Comparison of ENCODE assay signal across 8 mouse cellular contexts in genomic region chr8:70797081-70798070, GRCm38 (mm10). TPM values are rescaled to one million over a fixed set of nuclear protein-coding genes. Genes with fewer than 3 reads are reported as not detected.
DNase-seq lines count a peak whose midpoint lies in the region; ATAC-seq and TF ChIP-seq lines count a peak whose summit lies in the region.

No protein-coding gene starts in this region.

- H3K4me2 ChIP-seq in forebrain, embryonic 15.5 days (replicated peaks): peak overlapping the region; percentile 92
- H3K4me2 ChIP-seq in lung, embryonic 14.5 days: peak overlapping the region; percentile 91

- H3K9me3 ChIP-seq in G1E (replicated peaks): no peaks in the 10 kb centered on the region
- H3K9me3 ChIP-seq in forebrain, embryonic 15.5 days: no peaks in the 10 kb centered on the region
- no peaks in the 10 kb centered on the region for H3K9me3 ChIP-seq in lung, embryonic 14.5 days (ENCODE audit: low read depth, low read length)

- under 1% methylated on average over 57 of the region's 57 CpGs for WGBS in forebrain, embryonic 15.5 days
- under 1% methylated on average over 56 of the region's 57 CpGs for WGBS in lung, embryonic 14.5 days

- H3K4me1 ChIP-seq in G1E (ENCODE audit: insufficient read depth, low read depth, low read length): peaks cover 75% of the 10 kb centered on the region
- H3K4me1 ChIP-seq in forebrain, embryonic 15.5 days: peaks cover 40% of the 10 kb centered on the region
- peaks cover 8% of the 10 kb centered on the region for H3K4me1 ChIP-seq in lung, embryonic 14.5 days (ENCODE audit: insufficient read depth)

- intact Hi-C loops in heart, postnatal 36 days (cut with DNase I): loop anchor here (2.0 kb wide), 1 partner anchor 19 kb away; no protein-coding TSS in a partner anchor

- H3K9ac ChIP-seq in forebrain, embryonic 15.5 days (replicated peaks): peak overlapping the region; percentile 67
- H3K9ac ChIP-seq in lung, embryonic 14.5 days: peak overlapping the region; percentile 50

- DNase-seq in G1E (ENCODE audit: low spot score): peak; percentile 95
- peak; percentile 90 for DNase-seq in cerebellum, adult 11-12 months
- DNase-seq in heart, postnatal 36 days: peak; percentile 84 to 89
- DNase-seq in layer of hippocampus, adult 2 months (ENCODE audit: low spot score in 2 of 2): peak; percentile 88 to 95
- peak; percentile 93 for DNase-seq in lung, embryonic 14.5 days
- peak; percentile 89 for DNase-seq in ovary, adult 18-20 months (ENCODE audit: low spot score)
- peak; percentile 87 for DNase-seq in thymus, postnatal 0 days (ENCODE audit: low spot score)

- H3K4me3 ChIP-seq in G1E (ENCODE audit: low read depth, low read length): peak overlapping the region; percentile 77
- H3K4me3 ChIP-seq in forebrain, embryonic 15.5 days: peak overlapping the region; percentile 63
- H3K4me3 ChIP-seq in layer of hippocampus, adult 2 months: peak overlapping the region; percentile 82
- H3K4me3 ChIP-seq in lung, embryonic 14.5 days (ENCODE audit: low read depth, low read length): peak overlapping the region; percentile 52

- ATAC-seq in G1E (ENCODE audit: extremely low read depth, insufficient number of reproducible peaks, low FRiP score, poor library complexity, severe bottlenecking): peak; percentile 86
- ATAC-seq in forebrain, embryonic 15.5 days (replicated peaks): peak; percentile 86
- peak; percentile 84 for ATAC-seq in lung, embryonic 14.5 days (ENCODE audit: insufficient read depth)

- TF ChIP-seq CTCF in G1E (IDR thresholded peaks at IDR 0.05; ENCODE audit: low read depth, low read length): no peak
- TF ChIP-seq CTCF in layer of hippocampus, adult 2 months (conservative IDR thresholded peaks at IDR 0.05): no peak
- TF ChIP-seq CTCF in lung, embryonic 14.5 days (IDR thresholded peaks at IDR 0.05; ENCODE audit: low read depth): no peak

- peaks cover 53% of the 10 kb centered on the region for H3K36me3 ChIP-seq in G1E (replicated peaks)
- H3K36me3 ChIP-seq in forebrain, embryonic 15.5 days: no peaks in the 10 kb centered on the region
- no peaks in the 10 kb centered on the region for H3K36me3 ChIP-seq in lung, embryonic 14.5 days (ENCODE audit: insufficient read depth)

- no peaks in the 10 kb centered on the region; the same call in 1 of the 2 replicates for H3K27me3 ChIP-seq in G1E (ENCODE audit: insufficient read depth, low read length)
- H3K27me3 ChIP-seq in forebrain, embryonic 15.5 days: peaks cover 20% of the 10 kb centered on the region; the same call in 1 of the 2 replicates
- peaks cover 23% of the 10 kb centered on the region for H3K27me3 ChIP-seq in lung, embryonic 14.5 days (ENCODE audit: insufficient read depth, low read length)

- peak overlapping the region; percentile 62 for H3K27ac ChIP-seq in forebrain, embryonic 15.5 days (replicated peaks)
- peak overlapping the region; percentile 99 for H3K27ac ChIP-seq in layer of hippocampus, adult 2 months
- H3K27ac ChIP-seq in lung, embryonic 14.5 days (ENCODE audit: low read depth): no peak overlapping the region

RNA-seq across cellular contexts. Expression of gene Mast3, which starts 7.5 kb away (rescaled TPM):
- total RNA-seq in G1E (2014; fragmentation: Nextera tagmentation): 79.8 and 104 TPM in 2 replicates
- total RNA-seq in G1E (2017): 15.7 and 18.9 TPM in 2 replicates
- polyA plus RNA-seq in G1E (2012): 323 and 357 TPM in 2 replicates
- 24.6 and 25.0 TPM in 2 replicates for polyA plus RNA-seq in forebrain, embryonic 15.5 days (2015; fragmentation: Nextera tagmentation; extraction: Ambion mirVana)
- total RNA-seq in heart, postnatal 36 days (2021): 1 to 10 TPM; 6.4 to 8.9 TPM
- 100 to 1,000 TPM; 468 to 473 TPM for total RNA-seq in layer of hippocampus, adult 2 months (2021)
- polyA plus RNA-seq in lung, embryonic 14.5 days (2014; fragmentation: Nextera tagmentation; extraction: Ambion mirVana): 16.1 and 18.0 TPM in 2 replicates
- polyA plus RNA-seq in thymus, postnatal 0 days (2015; fragmentation: Nextera tagmentation; extraction: Ambion mirVana): 37.2 and 37.3 TPM in 2 replicates

RNA-seq across cellular contexts. Expression of gene Il12rb1, which starts 10.9 kb away (rescaled TPM):
- total RNA-seq in G1E (2014; fragmentation: Nextera tagmentation) (1.9 and 2.7 TPM in 2 replicates), G1E (2017) (2.3 and 3.1 TPM in 2 replicates)
- 4.6 and 5.6 TPM in 2 replicates for polyA plus RNA-seq in G1E (2012)
- polyA plus RNA-seq in forebrain, embryonic 15.5 days (2015; fragmentation: Nextera tagmentation; extraction: Ambion mirVana): 0.08 and 0.18 TPM in 2 replicates
- total RNA-seq in heart, postnatal 36 days (2021): not detected
- total RNA-seq in layer of hippocampus, adult 2 months (2021): 1 to 10 TPM in 1 of 2 experiments, under 1 TPM in 1; 0.61 to 1.1 TPM
- polyA plus RNA-seq in lung, embryonic 14.5 days (2014; fragmentation: Nextera tagmentation; extraction: Ambion mirVana): 0.17 TPM in 1 of 2 replicates, not detected in the other
- polyA plus RNA-seq in thymus, postnatal 0 days (2015; fragmentation: Nextera tagmentation; extraction: Ambion mirVana): 16.2 TPM in 2 replicates

RNA-seq across cellular contexts. Expression of gene Pik3r2, which starts 20.9 kb away (rescaled TPM):
- total RNA-seq in G1E (2014; fragmentation: Nextera tagmentation) (7.1 and 16.3 TPM in 2 replicates), G1E (2017) (11.8 and 13.3 TPM in 2 replicates)
- 55.0 and 68.8 TPM in 2 replicates for polyA plus RNA-seq in G1E (2012)
- 126 and 127 TPM in 2 replicates for polyA plus RNA-seq in forebrain, embryonic 15.5 days (2015; fragmentation: Nextera tagmentation; extraction: Ambion mirVana)
- total RNA-seq in heart, postnatal 36 days (2021): 10 to 100 TPM; 23.6 to 24.5 TPM
- 100 to 1,000 TPM; 160 to 169 TPM for total RNA-seq in layer of hippocampus, adult 2 months (2021)
- polyA plus RNA-seq in lung, embryonic 14.5 days (2014; fragmentation: Nextera tagmentation; extraction: Ambion mirVana): 46.5 and 52.4 TPM in 2 replicates
- polyA plus RNA-seq in thymus, postnatal 0 days (2015; fragmentation: Nextera tagmentation; extraction: Ambion mirVana): 35.1 and 38.6 TPM in 2 replicates

RNA-seq across cellular contexts. Expression of gene Mpv17l2, which starts 36.6 kb away (rescaled TPM):
- 63.1 and 67.1 TPM in 2 replicates for total RNA-seq in G1E (2014; fragmentation: Nextera tagmentation)
- total RNA-seq in G1E (2017): 13.5 and 13.9 TPM in 2 replicates
- 89.1 and 101 TPM in 2 replicates for polyA plus RNA-seq in G1E (2012)
- 51.5 and 57.7 TPM in 2 replicates for polyA plus RNA-seq in forebrain, embryonic 15.5 days (2015; fragmentation: Nextera tagmentation; extraction: Ambion mirVana)
- 10 to 100 TPM; 28.0 to 30.8 TPM for total RNA-seq in heart, postnatal 36 days (2021)
- total RNA-seq in layer of hippocampus, adult 2 months (2021): 10 to 100 TPM; 36.5 to 42.7 TPM
- 27.9 and 29.4 TPM in 2 replicates for polyA plus RNA-seq in lung, embryonic 14.5 days (2014; fragmentation: Nextera tagmentation; extraction: Ambion mirVana)
- polyA plus RNA-seq in thymus, postnatal 0 days (2015; fragmentation: Nextera tagmentation; extraction: Ambion mirVana): 54.3 and 54.4 TPM in 2 replicates

RNA-seq across cellular contexts. Expression of gene Arrdc2, which starts 42.1 kb away (rescaled TPM):
- total RNA-seq in G1E (2014; fragmentation: Nextera tagmentation) (7.4 and 19.6 TPM in 2 replicates), G1E (2017) (12.3 and 15.0 TPM in 2 replicates)
- polyA plus RNA-seq in G1E (2012): 78.9 and 92.7 TPM in 2 replicates
- polyA plus RNA-seq in forebrain, embryonic 15.5 days (2015; fragmentation: Nextera tagmentation; extraction: Ambion mirVana): 9.0 and 9.6 TPM in 2 replicates
- 10 to 100 TPM; 11.3 to 11.4 TPM for total RNA-seq in heart, postnatal 36 days (2021)
- 10 to 100 TPM; 13.8 to 20.9 TPM for total RNA-seq in layer of hippocampus, adult 2 months (2021)
- polyA plus RNA-seq in lung, embryonic 14.5 days (2014; fragmentation: Nextera tagmentation; extraction: Ambion mirVana): 4.3 and 4.4 TPM in 2 replicates
- 11.0 and 11.4 TPM in 2 replicates for polyA plus RNA-seq in thymus, postnatal 0 days (2015; fragmentation: Nextera tagmentation; extraction: Ambion mirVana)
